Mouse (Mus musculus): ENCODE results near the gene Tmem147. TPM values are rescaled to one million over a fixed set of nuclear protein-coding genes. Genes with fewer than 3 reads are reported as not detected.

Gene Tmem147
- total and polyA plus RNA-seq, 3 experiments: 40.1 to 67.7 (median 47.5) TPM

DNA sequence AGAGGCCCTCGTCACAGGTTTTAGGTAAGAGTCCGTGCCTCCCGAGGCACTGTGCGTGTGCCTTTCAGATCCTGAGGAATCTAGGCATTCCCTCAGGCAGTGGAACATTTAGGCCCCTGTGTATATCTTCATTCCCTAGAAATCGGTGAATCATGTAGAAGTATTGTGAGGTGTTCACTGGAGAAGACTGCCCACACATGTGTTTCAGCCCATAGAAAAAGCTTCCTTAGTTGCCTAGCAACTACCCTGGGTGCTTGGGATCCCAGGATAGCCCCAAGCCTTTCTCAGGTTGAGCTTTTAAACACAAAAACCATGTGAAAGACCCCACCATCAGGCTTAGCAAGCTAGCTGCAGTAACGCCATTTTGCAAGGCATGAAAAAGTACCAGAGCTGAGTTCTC is 41.0 kb downstream of the Tmem147 start:
- no peak for TF ChIP-seq POLR2AphosphoS5 (IDR thresholded peaks at IDR 0.05; ENCODE audit: insufficient replicate concordance, low read depth, low read length)
- TF ChIP-seq CTCF (IDR thresholded peaks at IDR 0.05; ENCODE audit: low read depth, low read length): no peak
- H3K27me3 ChIP-seq (ENCODE audit: insufficient read depth, low read length): peaks cover 8% of the 10 kb centered on the region
- H3K9me3 ChIP-seq (replicated peaks): no peaks in the 10 kb centered on the region
- no peaks in the 10 kb centered on the region for H3K36me3 ChIP-seq (replicated peaks)
- no peak overlapping the region for H3K4me3 ChIP-seq (ENCODE audit: low read depth, low read length)
- DNase-seq (ENCODE audit: low spot score) (no peak), ATAC-seq (ENCODE audit: extremely low read depth, insufficient number of reproducible peaks, low FRiP score, poor library complexity, severe bottlenecking) (no peak)
- no peaks in the 10 kb centered on the region for H3K4me1 ChIP-seq (ENCODE audit: insufficient read depth, low read depth, low read length)

- no peak for ATAC-seq (ENCODE audit: extremely low read depth, insufficient number of reproducible peaks, low FRiP score, poor library complexity, severe bottlenecking)
- TF ChIP-seq GATA1 (IDR thresholded peaks at IDR 0.05; ENCODE audit: borderline replicate concordance, low read length) (no peak), TAL1 (conservative IDR thresholded peaks at IDR 0.05; ENCODE audit: low read depth, low read length) (no peak), POLR2AphosphoS5 (IDR thresholded peaks at IDR 0.05; ENCODE audit: insufficient replicate concordance, low read depth, low read length) (no peak), CTCF (IDR thresholded peaks at IDR 0.05; ENCODE audit: low read depth, low read length) (no peak), GATA2 (IDR thresholded peaks at IDR 0.05; ENCODE audit: borderline replicate concordance, low read depth, low read length) (no peak)
- Histone ChIP-seq H3K36me3 (replicated peaks) (no peaks in the 10 kb centered on the region), H3K4me3 (ENCODE audit: low read depth, low read length) (no peak overlapping the region), H3K4me1 (ENCODE audit: insufficient read depth, low read depth, low read length) (no peaks in the 10 kb centered on the region), H3K27me3 (ENCODE audit: insufficient read depth, low read length) (peaks cover 19% of the 10 kb centered on the region), H3K9me3 (replicated peaks) (no peaks in the 10 kb centered on the region)
- no peak for DNase-seq (ENCODE audit: low spot score)
These were observed 45.9 kb downstream of the Tmem147 start for GRCm38 (mm10) chr7:30683425-30683824.

DNA sequence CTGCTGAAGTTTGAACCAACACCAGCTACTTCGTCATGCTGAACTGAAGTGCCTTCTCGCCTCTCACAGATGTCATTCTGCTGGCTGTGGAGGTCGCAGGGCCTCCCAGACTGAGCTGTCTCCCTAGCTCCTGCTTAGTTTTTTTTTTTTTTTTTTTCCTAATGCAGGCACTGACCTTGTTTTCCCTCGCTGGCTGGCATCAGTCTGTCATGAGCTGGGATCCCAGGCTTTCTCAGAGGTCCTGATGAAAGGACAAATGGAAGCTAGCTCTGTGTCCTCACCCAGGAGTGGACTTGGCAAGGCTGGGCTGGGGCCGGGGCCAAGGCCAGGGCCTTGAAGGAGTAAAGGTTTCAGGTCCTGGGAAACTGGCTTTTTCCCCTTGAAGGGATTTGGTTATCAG is 47.4 kb downstream of the Tmem147 start:
- no peaks in the 10 kb centered on the region for H3K4me1 ChIP-seq (ENCODE audit: insufficient read depth, low read depth, low read length)
- no peak for DNase-seq (ENCODE audit: low spot score)
- H3K9me3 ChIP-seq (replicated peaks): no peaks in the 10 kb centered on the region
- ATAC-seq (ENCODE audit: extremely low read depth, insufficient number of reproducible peaks, low FRiP score, poor library complexity, severe bottlenecking): no peak
- no peak overlapping the region for H3K4me3 ChIP-seq (ENCODE audit: low read depth, low read length)
- TF ChIP-seq CTCF (IDR thresholded peaks at IDR 0.05; ENCODE audit: low read depth, low read length) (no peak), GATA2 (IDR thresholded peaks at IDR 0.05; ENCODE audit: borderline replicate concordance, low read depth, low read length) (no peak), POLR2AphosphoS5 (IDR thresholded peaks at IDR 0.05; ENCODE audit: insufficient replicate concordance, low read depth, low read length) (no peak), GATA1 (IDR thresholded peaks at IDR 0.05; ENCODE audit: borderline replicate concordance, low read length) (no peak), TAL1 (conservative IDR thresholded peaks at IDR 0.05; ENCODE audit: low read depth, low read length) (no peak)
- peaks cover 14% of the 10 kb centered on the region; the same call in 1 of the 2 replicates for H3K27me3 ChIP-seq (ENCODE audit: insufficient read depth, low read length)
- H3K36me3 ChIP-seq (replicated peaks): no peaks in the 10 kb centered on the region

- ATAC-seq (ENCODE audit: extremely low read depth, insufficient number of reproducible peaks, low FRiP score, poor library complexity, severe bottlenecking): no peak
These were observed 50.9 kb downstream of the Tmem147 start for GRCm38 (mm10) chr7:30678263-30678975.

More at GRCm38 (mm10) chr7:30678263-30678975, 50.9 kb downstream of the Tmem147 start:
- H3K36me3 ChIP-seq (replicated peaks): no peaks in the 10 kb centered on the region
- no peak for TF ChIP-seq GATA1 (IDR thresholded peaks at IDR 0.05; ENCODE audit: borderline replicate concordance, low read length)
- TF ChIP-seq POLR2AphosphoS5 (IDR thresholded peaks at IDR 0.05; ENCODE audit: insufficient replicate concordance, low read depth, low read length): no peak
- TF ChIP-seq CTCF (IDR thresholded peaks at IDR 0.05; ENCODE audit: low read depth, low read length): no peak
- TF ChIP-seq GATA2 (IDR thresholded peaks at IDR 0.05; ENCODE audit: borderline replicate concordance, low read depth, low read length): no peak
- no peak for TF ChIP-seq TAL1 (conservative IDR thresholded peaks at IDR 0.05; ENCODE audit: low read depth, low read length)
- peaks cover 30% of the 10 kb centered on the region for H3K27me3 ChIP-seq (ENCODE audit: insufficient read depth, low read length)
- H3K4me1 ChIP-seq (ENCODE audit: insufficient read depth, low read depth, low read length): no peaks in the 10 kb centered on the region
- no peaks in the 10 kb centered on the region for H3K9me3 ChIP-seq (replicated peaks)
- H3K4me3 ChIP-seq (ENCODE audit: low read depth, low read length): no peak overlapping the region
- DNase-seq (ENCODE audit: low spot score): no peak

Other genes starting within 250 kb of the Tmem147 start
Only the 20 nearest of the 33 such genes appear.
- gene Psenen, start 165.9 kb downstream of the Tmem147 start, total RNA-seq (2014; fragmentation: Nextera tagmentation): 246 and 298 TPM in 2 replicates
- gene Psenen, start 165.9 kb downstream of the Tmem147 start, total RNA-seq (2017): 134 and 142 TPM in 2 replicates
- gene Psenen, start 165.9 kb downstream of the Tmem147 start, polyA plus RNA-seq (2012): 26.1 and 31.8 TPM in 2 replicates
- gene Igflr1, start 164.1 kb downstream of the Tmem147 start, total RNA-seq (2014; fragmentation: Nextera tagmentation): 1.8 TPM in 1 of 2 replicates, not detected in the other
- 0.70 TPM in 1 of 2 replicates, not detected in the other for gene Igflr1, start 164.1 kb downstream of the Tmem147 start, total RNA-seq (2017)
- gene Igflr1, start 164.1 kb downstream of the Tmem147 start, polyA plus RNA-seq (2012): 4.8 and 6.3 TPM in 2 replicates
- 133 and 142 TPM in 2 replicates for gene Kmt2b, start 140.8 kb downstream of the Tmem147 start, total RNA-seq (2014; fragmentation: Nextera tagmentation)
- 9.2 and 11.3 TPM in 2 replicates for gene Kmt2b, start 140.8 kb downstream of the Tmem147 start, total RNA-seq (2017)
- gene Kmt2b, start 140.8 kb downstream of the Tmem147 start, polyA plus RNA-seq (2012): 97.4 and 99.2 TPM in 2 replicates
- not detected in 2 replicates for gene Zbtb32, start 130.6 kb downstream of the Tmem147 start, total RNA-seq (2014; fragmentation: Nextera tagmentation)
- gene Zbtb32, start 130.6 kb downstream of the Tmem147 start, total RNA-seq (2017): 0.05 and 0.58 TPM in 2 replicates
- gene Zbtb32, start 130.6 kb downstream of the Tmem147 start, polyA plus RNA-seq (2012): 0.23 and 0.30 TPM in 2 replicates
- 1.6 and 15.0 TPM in 2 replicates for gene Upk1a, start 116.7 kb downstream of the Tmem147 start, total RNA-seq (2014; fragmentation: Nextera tagmentation)
- 0.29 and 0.82 TPM in 2 replicates for gene Upk1a, start 116.7 kb downstream of the Tmem147 start, total RNA-seq (2017)
- gene Upk1a, start 116.7 kb downstream of the Tmem147 start, polyA plus RNA-seq (2012): 0.98 and 1.4 TPM in 2 replicates
- 200 and 256 TPM in 2 replicates for gene Cox6b1, start 103.4 kb downstream of the Tmem147 start, total RNA-seq (2014; fragmentation: Nextera tagmentation)
- gene Cox6b1, start 103.4 kb downstream of the Tmem147 start, total RNA-seq (2017): 820 and 835 TPM in 2 replicates
- 51.7 and 147 TPM in 2 replicates for gene Cox6b1, start 103.4 kb downstream of the Tmem147 start, polyA plus RNA-seq (2012)
- not detected in 2 replicates for gene Etv2, start 93.7 kb downstream of the Tmem147 start, total RNA-seq (2014; fragmentation: Nextera tagmentation)
- gene Etv2, start 93.7 kb downstream of the Tmem147 start, total RNA-seq (2017): not detected in 2 replicates
- not detected in 2 replicates for gene Etv2, start 93.7 kb downstream of the Tmem147 start, polyA plus RNA-seq (2012)
- gene Rbm42, start 79.2 kb downstream of the Tmem147 start, total RNA-seq (2014; fragmentation: Nextera tagmentation): 46.4 and 47.9 TPM in 2 replicates
- gene Rbm42, start 79.2 kb downstream of the Tmem147 start, total RNA-seq (2017): 42.9 and 51.9 TPM in 2 replicates
- 235 and 293 TPM in 2 replicates for gene Rbm42, start 79.2 kb downstream of the Tmem147 start, polyA plus RNA-seq (2012)
- gene Haus5, start 64.5 kb downstream of the Tmem147 start, total RNA-seq (2014; fragmentation: Nextera tagmentation): 46.7 and 58.4 TPM in 2 replicates
- gene Haus5, start 64.5 kb downstream of the Tmem147 start, total RNA-seq (2017): 24.2 and 25.5 TPM in 2 replicates
- 32.2 and 40.4 TPM in 2 replicates for gene Haus5, start 64.5 kb downstream of the Tmem147 start, polyA plus RNA-seq (2012)
- gene Pmis2, start 57.9 kb downstream of the Tmem147 start, total RNA-seq (2014; fragmentation: Nextera tagmentation): not detected in 2 replicates
- gene Pmis2, start 57.9 kb downstream of the Tmem147 start, total RNA-seq (2017): not detected in 2 replicates
- gene Pmis2, start 57.9 kb downstream of the Tmem147 start, polyA plus RNA-seq (2012): not detected in 2 replicates
- not detected in 2 replicates for gene 2200002J24Rik, start 30.6 kb downstream of the Tmem147 start, total RNA-seq (2014; fragmentation: Nextera tagmentation)
- not detected in 2 replicates for gene 2200002J24Rik, start 30.6 kb downstream of the Tmem147 start, total RNA-seq (2017)
- gene 2200002J24Rik, start 30.6 kb downstream of the Tmem147 start, polyA plus RNA-seq (2012): not detected in 2 replicates
- gene Atp4a, start 17.3 kb downstream of the Tmem147 start, total RNA-seq (2014; fragmentation: Nextera tagmentation): not detected in 2 replicates
- gene Atp4a, start 17.3 kb downstream of the Tmem147 start, total RNA-seq (2017): 0.05 and 0.06 TPM in 2 replicates
- not detected in 2 replicates for gene Atp4a, start 17.3 kb downstream of the Tmem147 start, polyA plus RNA-seq (2012)
- gene Gapdhs, start 14.1 kb upstream of the Tmem147 start, total RNA-seq (2014; fragmentation: Nextera tagmentation): not detected in 2 replicates
- gene Gapdhs, start 14.1 kb upstream of the Tmem147 start, total RNA-seq (2017): not detected in 2 replicates
- gene Gapdhs, start 14.1 kb upstream of the Tmem147 start, polyA plus RNA-seq (2012): not detected in 2 replicates
- 5.4 and 5.7 TPM in 2 replicates for gene Sbsn, start 21.9 kb upstream of the Tmem147 start, total RNA-seq (2014; fragmentation: Nextera tagmentation)
- gene Sbsn, start 21.9 kb upstream of the Tmem147 start, total RNA-seq (2017): 0.52 and 5.1 TPM in 2 replicates
- gene Sbsn, start 21.9 kb upstream of the Tmem147 start, polyA plus RNA-seq (2012): 0.96 and 1.5 TPM in 2 replicates
- not detected in 2 replicates for gene Dmkn, start 34.2 kb upstream of the Tmem147 start, total RNA-seq (2014; fragmentation: Nextera tagmentation)
- gene Dmkn, start 34.2 kb upstream of the Tmem147 start, total RNA-seq (2017): 0.44 TPM in 1 of 2 replicates, not detected in the other
- gene Dmkn, start 34.2 kb upstream of the Tmem147 start, polyA plus RNA-seq (2012): not detected in 2 replicates
- not detected in 2 replicates for gene Krtdap, start 58.4 kb upstream of the Tmem147 start, total RNA-seq (2014; fragmentation: Nextera tagmentation)
- not detected in 2 replicates for gene Krtdap, start 58.4 kb upstream of the Tmem147 start, total RNA-seq (2017)
- not detected in 2 replicates for gene Krtdap, start 58.4 kb upstream of the Tmem147 start, polyA plus RNA-seq (2012)
- not detected in 2 replicates for gene Ffar2, start 94.2 kb upstream of the Tmem147 start, total RNA-seq (2014; fragmentation: Nextera tagmentation)
- 0.23 and 0.33 TPM in 2 replicates for gene Ffar2, start 94.2 kb upstream of the Tmem147 start, total RNA-seq (2017)
- gene Ffar2, start 94.2 kb upstream of the Tmem147 start, polyA plus RNA-seq (2012): 0.31 and 0.34 TPM in 2 replicates
- not detected in 2 replicates for gene Ffar3, start 126.6 kb upstream of the Tmem147 start, total RNA-seq (2014; fragmentation: Nextera tagmentation)
- 0.12 TPM in 1 of 2 replicates, not detected in the other for gene Ffar3, start 126.6 kb upstream of the Tmem147 start, total RNA-seq (2017)
- not detected in 2 replicates for gene Ffar3, start 126.6 kb upstream of the Tmem147 start, polyA plus RNA-seq (2012)
- not detected in 2 replicates for gene Ffar1, start 132.0 kb upstream of the Tmem147 start, total RNA-seq (2014; fragmentation: Nextera tagmentation)
- gene Ffar1, start 132.0 kb upstream of the Tmem147 start, total RNA-seq (2017): 0.06 and 0.11 TPM in 2 replicates
- not detected in 2 replicates for gene Ffar1, start 132.0 kb upstream of the Tmem147 start, polyA plus RNA-seq (2012)
- gene Cd22, start 150.8 kb upstream of the Tmem147 start, total RNA-seq (2014; fragmentation: Nextera tagmentation): not detected in 2 replicates
- 0.22 TPM in 1 of 2 replicates, not detected in the other for gene Cd22, start 150.8 kb upstream of the Tmem147 start, total RNA-seq (2017)
- not detected in 2 replicates for gene Cd22, start 150.8 kb upstream of the Tmem147 start, polyA plus RNA-seq (2012)

Data from G1E (cell line).